Mouse (Mus musculus) Patski (cell line): ENCODE results near the gene Clptm1l. TPM values are rescaled to one million over a fixed set of nuclear protein-coding genes. Genes with fewer than 3 reads are reported as not detected.

Experiments
- ATAC-seq: fragments of 100-300 bp; one replicate; pipeline ENCODE4 v1.8.0; 2021
- CTCF ChIA-PET: fragments of 350-600 bp; sonication (Branson Sonifier 250); formaldehyde crosslinking; loops from one replicate; lab custom pipeline; 2022; ENCODE audit warnings: inconsistent platforms; lab: Charles Lee
- POLR2A ChIA-PET: fragments of 350-600 bp; sonication (Branson Sonifier 250); formaldehyde crosslinking; loops from one replicate; lab custom pipeline; 2022; ENCODE audit warnings: antibody characterized with exemption, inconsistent platforms; lab: Charles Lee
- DNase-seq: peaks from one replicate; pipeline ENCODE4 v3.0.0-alpha.2; 2011; ENCODE audit warnings: low read depth, low spot score
- H3K27me3 ChIP-seq: fragments of 371-371 bp; one replicate; pipeline ENCODE4 v1.5.1; 2021
- CTCF ChIP-seq: fragments of 100-300 bp; IDR thresholded peaks from one replicate; pipeline ENCODE4 v1.5.1; 2021
- in situ Hi-C: fragments of 300-500 bp; cut with MboI; formaldehyde crosslinking; loops from 3 replicates; pipeline ENCODE4 v1.11.1; 2018; ENCODE audit warnings: low pct_unique_long_range_greater_than_20kb, mixed read lengths
- polyA plus RNA-seq: library from polyadenylated mRNA; unstranded; gene quantifications from one replicate; pipeline ENCODE4 v1.2.3, GENCODE M21; 2021

The Clptm1l gene
- polyA plus RNA-seq, 1 experiment from 2014 or later = 215 TPM

DNA sequence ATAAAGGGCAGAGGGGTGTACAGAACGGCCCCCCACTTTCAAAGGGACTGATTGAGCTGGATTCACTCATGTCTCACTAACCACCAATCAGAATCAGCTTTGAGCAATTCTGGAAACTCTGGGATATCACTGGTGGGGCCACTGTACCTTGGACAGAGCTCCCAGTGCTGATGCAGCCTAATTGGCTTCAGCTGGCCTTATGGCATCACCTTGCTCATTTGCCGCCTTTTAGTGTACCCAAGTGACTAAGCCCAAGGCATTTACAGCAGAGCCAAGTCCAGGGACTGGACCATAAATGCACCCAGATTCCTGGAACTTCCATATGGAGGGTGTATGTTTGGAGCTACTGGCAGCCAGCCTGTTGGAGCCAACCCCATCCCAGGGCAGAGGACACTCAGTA, 55.1 kb downstream of the Clptm1l start:
- CTCF ChIA-PET = interaction anchor here (1.9 to 2.9 kb wide), 3 partner anchors 12 to 34 kb away, joined by 5 to 12 read pairs (median 11); partner anchors contain the start of gene Slc6a18
- no peak for TF ChIP-seq CTCF
- ATAC-seq = no peak
- no peak for DNase-seq
- in situ Hi-C loops = no loop called here
- POLR2A ChIA-PET = no interaction called here
- no peaks in the 10 kb centered on the region for H3K27me3 ChIP-seq

DNA sequence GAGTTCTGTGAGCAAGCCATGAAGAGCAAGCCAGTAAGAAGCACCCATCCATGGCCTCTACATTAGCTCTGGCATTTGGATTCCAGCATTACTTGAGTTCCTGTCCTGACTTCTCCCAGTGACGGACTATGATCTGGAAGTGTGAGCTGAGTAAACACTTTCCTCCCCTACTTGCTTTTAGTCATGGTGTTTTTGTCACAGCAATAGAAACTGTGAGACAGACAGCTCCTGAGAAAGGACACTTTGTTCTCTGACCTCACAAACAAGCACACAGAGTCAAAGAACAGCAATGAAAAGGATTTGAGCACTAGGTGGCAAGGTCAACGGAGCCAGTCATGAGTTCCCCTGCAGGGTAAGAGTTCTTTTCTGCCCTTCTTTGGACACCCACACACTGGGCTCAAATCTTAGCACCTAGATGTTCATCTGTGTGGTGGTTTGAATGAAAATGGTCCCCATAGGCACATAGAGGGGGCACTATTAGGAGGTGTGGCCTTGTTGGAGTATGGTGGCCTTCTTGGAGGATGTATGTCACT, 56.4 kb downstream of the Clptm1l start:
- POLR2A ChIA-PET = interaction anchor here (0.6 kb wide), 1 partner anchor 27 kb away, joined by 3 read pairs; no protein-coding TSS in a partner anchor
- ATAC-seq = no peak
- TF ChIP-seq CTCF = no peak
- in situ Hi-C loops = no loop called here
- no peak for DNase-seq
- CTCF ChIA-PET = interaction anchor here (0.9 to 2.9 kb wide), 7 partner anchors 11 to 33 kb away, joined by 3 to 11 read pairs (median 4); partner anchors contain the start of gene Slc6a18
- no peaks in the 10 kb centered on the region for H3K27me3 ChIP-seq

Other genes starting within 250 kb of the Clptm1l start
- gene Lpcat1, start 136.8 kb upstream of the Clptm1l start, polyA plus RNA-seq = 73.9 TPM
- gene Slc6a3, start 67.3 kb upstream of the Clptm1l start, polyA plus RNA-seq = not detected
- gene Tert, start 22.9 kb downstream of the Clptm1l start, polyA plus RNA-seq = 3.7 TPM
- 23.7 TPM for gene Slc6a18, start 74.0 kb downstream of the Clptm1l start, polyA plus RNA-seq
- gene Slc6a19, start 100.9 kb downstream of the Clptm1l start, polyA plus RNA-seq = 20.4 TPM
- 120 TPM for gene Slc12a7, start 129.1 kb downstream of the Clptm1l start, polyA plus RNA-seq
- gene Nkd2, start 243.6 kb downstream of the Clptm1l start, polyA plus RNA-seq = 0.42 TPM